Mouse (Mus musculus) heart, embryonic 11.5 days (tissue): ENCODE data around the gene Galnt15. TPM values are rescaled to one million over a fixed set of nuclear protein-coding genes. Genes with fewer than 3 reads are reported as not detected.
"Not testable (repeated sequence)": the region's sequence is repeated elsewhere in the genome, so short reads cannot be mapped to it uniquely, and the experiment has no call there.

ENCODE experiments used
- ATAC-seq: fragments of 200-750 bp; cut with Nextera tagmentation; replicated peaks from 2 replicates; pipeline ENCODE4 v1.8.0; 2017; ENCODE audit warnings: moderate library complexity; ENCODE audit not compliant: insufficient number of reproducible peaks, low FRiP score, low TSS enrichment
- H3K27ac ChIP-seq: fragments of 300-500 bp; sonication (generic); 2 replicates; pipeline ENCODE4 v1.5.1; 2014; ENCODE audit warnings: mild to moderate bottlenecking, low read depth, low read length
- H3K27me3 ChIP-seq: fragments of 300-500 bp; sonication (generic); 2 replicates; pipeline ENCODE4 v1.6.1; 2014; ENCODE audit warnings: mild to moderate bottlenecking, low read length, mixed read lengths; ENCODE audit not compliant: control insufficient read depth, insufficient read depth
- H3K36me3 ChIP-seq: fragments of 300-500 bp; sonication (generic); 2 replicates; pipeline ENCODE4 v1.6.1; 2014; ENCODE audit warnings: mild to moderate bottlenecking, low read length, moderate library complexity, mixed read lengths; ENCODE audit not compliant: control insufficient read depth, insufficient read depth
- H3K4me1 ChIP-seq: fragments of 300-500 bp; sonication (generic); 2 replicates; pipeline ENCODE4 v1.6.1; 2014; ENCODE audit warnings: low read length; ENCODE audit not compliant: control insufficient read depth, insufficient read depth
- H3K4me2 ChIP-seq: fragments of 300-500 bp; sonication (generic); 2 replicates; pipeline ENCODE4 v1.6.1; 2014; ENCODE audit warnings: mild to moderate bottlenecking, moderate library complexity
- H3K4me3 ChIP-seq: fragments of 300-500 bp; sonication (generic); 2 replicates; pipeline ENCODE4 v1.5.1; 2014; ENCODE audit warnings: low read depth, low read length
- H3K9ac ChIP-seq: fragments of 300-500 bp; sonication (generic); 2 replicates; pipeline ENCODE4 v1.6.1; 2014; ENCODE audit warnings: mild to moderate bottlenecking, low read depth, low read length, moderate library complexity
- H3K9me3 ChIP-seq: fragments of 300-500 bp; sonication (generic); replicated peaks from 2 replicates; pipeline ENCODE4 v1.6.1; 2016; ENCODE audit warnings: low read length; ENCODE audit not compliant: control insufficient read depth
- WGBS: fragments of 180-500 bp; shearing (Covaris S2); extraction: QIAGEN DNeasy Blood & Tissue Kit; methylation state at CpG from one replicate; pipeline ENCODE4 v1.1.7; 2014; ENCODE audit not compliant: insufficient replicate concordance; 5-methylcytosine and 5-hydroxymethylcytosine counted together
- polyA plus RNA-seq: library from polyadenylated mRNA; unstranded; fragments of >200 nt; fragmentation: Nextera tagmentation; extraction: Ambion mirVana; gene quantifications from 2 replicates; pipeline ENCODE4 v1.2.1, GENCODE M21; 2014

Galnt15 gene
- polyA plus RNA-seq, 1 experiment from 2014 or later = 0.19 TPM

DNA sequence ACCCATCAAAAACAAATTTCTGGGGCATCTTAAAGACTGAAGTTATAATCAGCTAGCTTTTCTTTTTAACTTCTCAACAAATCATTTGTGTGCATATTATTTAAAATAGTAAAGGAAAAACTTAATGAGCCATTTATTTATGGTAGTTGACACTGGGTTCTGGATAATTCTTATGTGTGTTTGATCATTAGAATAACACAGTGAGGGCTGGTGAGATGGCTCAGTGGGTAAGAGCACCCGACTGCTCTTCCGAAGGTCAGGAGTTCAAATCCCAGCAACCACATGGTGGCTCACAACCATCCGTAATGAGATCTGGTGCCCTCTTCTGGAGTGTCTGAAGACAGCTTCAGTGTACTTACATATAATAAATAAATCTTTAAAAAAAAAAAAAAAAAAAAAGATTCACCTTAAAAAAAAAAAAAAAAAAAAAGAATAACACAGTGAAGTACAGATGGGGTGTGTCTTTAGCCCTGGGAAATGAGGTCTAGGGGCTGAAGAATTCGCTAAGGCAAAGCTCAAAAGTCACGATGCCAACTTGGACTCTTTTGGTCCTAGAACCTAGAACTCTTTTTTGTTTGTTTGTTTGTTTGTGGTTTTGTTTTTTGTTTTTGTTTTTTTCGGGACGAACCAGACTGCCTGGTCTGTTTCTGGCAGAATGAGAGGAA lies 58.9 kb downstream of the Galnt15 start:
- not testable (repeated sequence) for H3K36me3 ChIP-seq, H3K4me1 ChIP-seq, H3K9ac ChIP-seq, H3K4me3 ChIP-seq, H3K27me3 ChIP-seq, H3K4me2 ChIP-seq, H3K27ac ChIP-seq, ATAC-seq, H3K9me3 ChIP-seq
- WGBS = 86% methylated on average over 7 of the region's 7 CpGs

DNA sequence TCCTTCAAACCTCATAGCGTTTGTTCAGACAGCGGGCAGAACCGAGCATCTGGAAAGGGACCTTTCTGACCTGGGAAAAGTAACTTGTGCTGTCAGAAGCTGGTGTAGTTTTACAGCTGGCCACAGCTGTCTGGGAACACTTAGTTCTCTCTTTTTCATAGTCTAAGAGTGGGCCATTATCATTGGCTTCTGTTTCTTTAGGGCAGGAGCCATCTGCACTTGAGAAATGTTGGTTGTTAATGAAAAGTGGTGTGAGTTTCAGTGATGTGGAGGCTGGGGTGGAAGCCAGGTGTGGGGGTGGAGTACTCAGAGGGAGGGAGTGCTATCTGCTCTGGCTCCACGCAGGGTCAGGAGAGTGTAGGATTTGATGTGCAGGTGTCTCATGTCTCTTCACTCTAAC lies 62.3 kb downstream of the Galnt15 start:
- 78% methylated on average over 4 of the region's 4 CpGs for WGBS

DNA sequence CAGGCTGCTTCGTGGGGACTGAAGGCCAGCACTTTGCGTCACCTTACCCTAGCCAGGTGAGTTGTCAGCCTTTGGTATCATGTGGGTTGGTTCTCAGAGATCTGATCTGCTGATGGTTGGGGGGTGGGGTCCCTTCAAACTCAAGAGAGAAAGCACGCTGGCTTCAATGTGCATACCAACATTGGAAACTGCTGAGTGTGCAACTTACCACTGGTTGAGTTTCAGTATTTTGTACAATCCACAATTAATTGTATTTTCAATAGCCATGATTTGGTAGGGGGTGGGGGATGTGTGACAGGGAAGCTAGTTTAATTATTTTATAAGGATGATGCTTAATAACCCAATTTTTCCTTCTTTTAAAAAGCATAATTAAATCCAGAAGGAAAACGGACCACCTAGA lies 62.9 kb downstream of the Galnt15 start:
- no peak for ATAC-seq
- H3K4me3 ChIP-seq = no peak overlapping the region
- peaks cover 15% of the 10 kb centered on the region for H3K36me3 ChIP-seq
- H3K9ac ChIP-seq = no peak overlapping the region
- H3K27me3 ChIP-seq = no peaks in the 10 kb centered on the region
- no peaks in the 10 kb centered on the region for H3K4me1 ChIP-seq
- H3K9me3 ChIP-seq = no peaks in the 10 kb centered on the region
- H3K27ac ChIP-seq = no peak overlapping the region
- 80% methylated on average over 4 of the region's 4 CpGs for WGBS
- H3K4me2 ChIP-seq = no peak overlapping the region

More for the DNA sequence above, 62.3 kb downstream of the Galnt15 start:
- Histone ChIP-seq H3K9me3 (no peaks in the 10 kb centered on the region), H3K27me3 (no peaks in the 10 kb centered on the region), H3K27ac (no peak overlapping the region), H3K36me3 (peaks cover 15% of the 10 kb centered on the region), H3K4me2 (no peak overlapping the region), H3K4me1 (no peaks in the 10 kb centered on the region), H3K4me3 (no peak overlapping the region), H3K9ac (no peak overlapping the region)
- ATAC-seq = no peak

DNA sequence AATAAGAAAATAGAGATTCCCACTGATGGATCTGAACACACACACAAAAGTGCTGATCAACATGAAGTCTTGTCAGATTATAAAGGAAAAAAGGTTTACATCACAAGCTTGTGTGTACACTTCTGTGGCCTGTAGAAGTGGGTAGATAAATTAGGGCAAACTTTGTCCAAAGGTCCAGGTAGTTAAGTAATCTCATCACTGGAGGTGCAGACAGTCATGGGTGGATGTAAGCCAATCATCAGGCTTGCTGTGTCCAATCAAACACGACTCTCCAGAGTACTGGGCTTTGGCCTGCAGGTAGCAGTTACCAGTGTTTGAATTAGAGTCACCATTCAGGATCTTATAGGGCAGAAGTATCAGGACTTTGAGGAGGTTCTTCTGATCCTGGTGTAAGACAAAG lies 64.2 kb downstream of the Galnt15 start:
- Histone ChIP-seq H3K4me2 (peak overlapping the region; percentile 22; the same call in 1 of the 2 replicates), H3K4me1 (no peaks in the 10 kb centered on the region), H3K9me3 (no peaks in the 10 kb centered on the region), H3K9ac (no peak overlapping the region), H3K27me3 (no peaks in the 10 kb centered on the region), H3K4me3 (no peak overlapping the region), H3K27ac (peak overlapping the region; percentile 54), H3K36me3 (peaks cover 21% of the 10 kb centered on the region)
- ATAC-seq = no peak
- 54% methylated on average over 1 of the region's 1 CpGs for WGBS

DNA sequence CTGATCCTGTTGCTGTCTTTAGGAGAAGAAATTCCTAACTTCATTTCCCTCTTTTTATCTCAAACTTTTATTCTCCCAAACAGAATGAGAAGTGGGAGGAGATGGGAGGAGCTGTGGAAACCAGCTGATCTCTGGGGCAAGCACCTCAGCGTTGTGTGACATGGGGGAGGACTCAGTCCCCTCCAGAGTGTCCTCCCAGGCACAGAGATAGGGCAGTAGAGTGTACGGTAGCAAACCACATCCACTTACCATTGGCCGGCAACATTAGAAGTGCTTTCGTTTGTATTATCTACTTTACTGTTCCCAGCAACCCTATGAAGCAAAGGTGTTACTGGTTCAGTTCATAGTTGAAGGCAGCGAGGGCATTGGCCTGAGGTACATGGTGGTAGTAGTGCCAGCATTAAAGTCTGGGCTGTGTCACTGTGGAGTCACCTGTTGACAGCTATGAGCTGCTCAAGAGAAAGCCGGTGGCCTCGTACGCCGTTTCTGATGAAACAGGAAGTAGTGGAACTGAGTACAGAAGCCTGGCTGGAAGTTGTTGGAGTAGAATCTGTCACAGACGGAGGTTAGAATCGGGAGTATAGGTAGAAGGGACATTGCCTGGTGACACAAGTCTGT lies 64.8 kb downstream of the Galnt15 start:
- Histone ChIP-seq H3K9ac (0 out of 2 replicates have a peak overlapping the region, but pooled peaks have one; percentile 10), H3K9me3 (no peaks in the 10 kb centered on the region), H3K4me2 (peak overlapping the region; percentile 22), H3K27me3 (no peaks in the 10 kb centered on the region), H3K36me3 (peaks cover 26% of the 10 kb centered on the region), H3K4me3 (no peak overlapping the region), H3K27ac (peak overlapping the region; percentile 54), H3K4me1 (no peaks in the 10 kb centered on the region)
- whole genome bisulfite sequencing = 40% methylated on average over 11 of the region's 11 CpGs
- 0 out of 2 replicates have a peak, but pooled peaks have one; percentile 46 for ATAC-seq

DNA sequence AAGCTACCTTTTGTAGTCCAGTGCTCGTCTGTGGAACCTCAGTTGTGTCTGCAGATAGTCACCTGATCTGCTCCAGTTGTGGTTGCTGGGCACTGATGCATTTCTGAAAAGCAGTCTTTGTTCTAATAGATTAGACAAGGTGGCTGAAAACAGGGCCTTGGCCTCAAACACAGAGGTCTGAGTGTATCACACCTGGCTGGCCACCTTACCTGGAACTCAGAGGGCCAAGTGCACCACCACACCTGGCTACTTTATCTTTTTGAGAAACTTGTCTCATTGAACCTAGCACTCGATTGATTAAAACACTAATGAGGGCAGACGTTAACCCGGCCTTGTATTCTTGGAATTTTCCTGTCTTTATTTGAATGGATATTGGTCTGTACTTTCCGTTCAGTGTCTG lies 66.9 kb downstream of the Galnt15 start:
- H3K9me3 ChIP-seq = no peaks in the 10 kb centered on the region
- H3K36me3 ChIP-seq = peaks cover 45% of the 10 kb centered on the region
- H3K4me1 ChIP-seq = no peaks in the 10 kb centered on the region
- no peak overlapping the region for H3K9ac ChIP-seq
- no peak overlapping the region for H3K27ac ChIP-seq
- H3K27me3 ChIP-seq = no peaks in the 10 kb centered on the region
- H3K4me2 ChIP-seq = no peak overlapping the region
- no peak for ATAC-seq
- WGBS = 86% methylated on average over 5 of the region's 5 CpGs
- no peak overlapping the region for H3K4me3 ChIP-seq

DNA sequence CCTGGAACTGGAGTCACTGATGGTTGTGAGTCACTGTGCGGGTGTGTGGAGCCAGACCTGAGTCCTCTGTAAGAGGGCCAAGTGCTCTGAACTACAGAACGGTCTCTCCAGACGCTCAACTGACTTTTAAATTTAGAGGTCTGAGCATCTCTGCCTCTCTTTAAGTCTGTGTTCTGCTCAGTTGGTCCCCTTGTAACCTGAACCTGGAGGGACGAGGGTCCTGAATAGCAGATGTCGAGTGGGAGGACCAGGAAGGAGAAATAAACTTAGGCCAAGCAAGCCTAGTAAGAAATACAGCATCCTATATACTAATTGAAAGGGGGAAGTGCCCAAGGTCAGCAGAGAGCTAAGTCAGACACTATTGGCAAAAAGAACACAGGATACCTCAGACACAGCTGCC lies 68.0 kb downstream of the Galnt15 start:
- no peaks in the 10 kb centered on the region for H3K4me1 ChIP-seq
- ATAC-seq = no peak
- no peaks in the 10 kb centered on the region for H3K9me3 ChIP-seq
- no peak overlapping the region for H3K4me2 ChIP-seq
- H3K27ac ChIP-seq = no peak overlapping the region
- WGBS = 81% methylated on average over 5 of the region's 5 CpGs
- H3K9ac ChIP-seq = no peak overlapping the region
- peaks cover 49% of the 10 kb centered on the region for H3K36me3 ChIP-seq
- no peak overlapping the region for H3K4me3 ChIP-seq
- no peaks in the 10 kb centered on the region for H3K27me3 ChIP-seq

DNA sequence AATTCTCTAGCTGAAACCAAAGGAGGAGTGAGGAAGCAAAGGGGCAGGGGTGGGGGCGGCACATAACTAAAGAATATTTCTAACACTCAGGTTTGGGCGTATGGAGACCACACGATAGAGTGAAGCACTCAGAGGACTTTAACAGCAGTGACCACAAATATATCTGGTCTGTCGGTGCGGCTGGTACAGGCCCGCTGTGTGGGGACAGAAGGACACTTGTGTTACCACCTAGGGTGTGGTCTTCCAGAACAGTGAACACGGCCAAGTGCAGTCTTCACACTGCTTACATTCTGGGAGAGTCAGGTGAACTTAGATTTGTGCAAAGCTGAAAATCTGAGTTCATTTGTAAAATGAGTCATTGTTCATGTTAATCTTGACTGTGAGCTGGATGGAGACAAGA lies 68.9 kb downstream of the Galnt15 start:
- no peak overlapping the region for H3K4me3 ChIP-seq
- ATAC-seq = no peak
- no peaks in the 10 kb centered on the region for H3K4me1 ChIP-seq
- WGBS = 88% methylated on average over 7 of the region's 7 CpGs
- H3K4me2 ChIP-seq = no peak overlapping the region
- H3K27ac ChIP-seq = no peak overlapping the region
- H3K9ac ChIP-seq = no peak overlapping the region
- H3K27me3 ChIP-seq = no peaks in the 10 kb centered on the region
- no peaks in the 10 kb centered on the region for H3K9me3 ChIP-seq
- peaks cover 49% of the 10 kb centered on the region for H3K36me3 ChIP-seq

DNA sequence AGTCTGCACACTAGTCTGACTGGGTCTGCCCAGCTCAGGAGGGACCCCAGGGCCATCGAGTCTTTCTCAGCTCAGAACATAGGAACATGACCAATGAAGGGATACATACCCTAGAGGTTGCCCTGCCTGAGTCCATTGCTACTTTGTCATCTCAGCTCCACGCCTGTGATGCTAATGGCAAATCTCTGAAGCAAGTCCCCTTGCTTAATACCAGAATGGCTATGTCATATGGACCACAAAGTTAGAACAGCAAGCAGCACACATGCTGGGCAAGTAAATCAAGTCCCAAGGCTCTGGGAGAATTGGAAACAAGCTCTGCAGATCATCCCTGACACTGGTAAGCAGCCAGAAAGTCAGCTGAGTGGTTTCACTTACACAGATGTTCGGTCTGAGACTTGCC lies 70.2 kb downstream of the Galnt15 start:
- Histone ChIP-seq H3K27ac (no peak overlapping the region), H3K4me2 (no peak overlapping the region), H3K9me3 (no peaks in the 10 kb centered on the region), H3K36me3 (peaks cover 51% of the 10 kb centered on the region), H3K4me1 (no peaks in the 10 kb centered on the region), H3K9ac (no peak overlapping the region), H3K4me3 (no peak overlapping the region), H3K27me3 (no peaks in the 10 kb centered on the region)
- no peak for ATAC-seq
- WGBS = 89% methylated on average over 3 of the region's 3 CpGs
